ENCODE assay signal across 32 mouse cellular contexts in the genomic region with DNA sequence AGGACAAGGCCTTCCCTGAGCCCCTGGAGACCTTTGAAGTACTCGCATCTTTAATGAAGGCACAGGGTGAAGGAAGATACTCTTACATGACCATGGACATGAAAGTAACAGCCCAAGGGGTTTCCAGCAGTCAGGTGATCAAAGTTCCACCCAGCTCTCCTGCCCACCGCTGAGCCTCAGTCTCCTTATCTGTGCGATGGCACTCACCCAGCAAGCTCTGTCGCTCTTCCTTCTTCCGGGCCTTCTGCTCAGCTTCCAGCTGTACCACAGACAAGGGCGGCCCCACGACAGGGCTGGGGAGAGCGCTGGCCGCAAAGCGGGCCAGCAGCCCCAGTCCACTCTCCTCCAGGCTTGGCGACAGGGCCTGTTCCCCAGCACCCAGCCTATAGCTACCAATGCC. TPM values are rescaled to one million over a fixed set of nuclear protein-coding genes. Genes with fewer than 3 reads are reported as not detected.
DNase-seq lines count a peak whose midpoint lies in the region; ATAC-seq and TF ChIP-seq lines count a peak whose summit lies in the region.
"Had no signal": no experiment of that assay in that cellular context is flagged by ENCODE, and none has a peak within 500 bp of the region (broad histone marks: within the 10 kb centered on the region; RNA-seq: fewer than 3 reads in every experiment).

No protein-coding gene starts in this region.

- H3K27ac ChIP-seq in cerebellum, adult 2 months (ENCODE audit: insufficient read depth, low read length) = no peak overlapping the region
- H3K27ac ChIP-seq in layer of hippocampus, adult 2 months = peak overlapping the region; percentile 18; the same call in 1 of the 2 replicates
- peak overlapping the region; percentile 8; the same call in 1 of the 2 replicates for H3K27ac ChIP-seq in midbrain, embryonic 14.5 days (replicated peaks; ENCODE audit: low read depth, low read length)
- H3K27ac ChIP-seq in midbrain, embryonic 10.5 days (replicated peaks) = no peak overlapping the region
- H3K27ac ChIP-seq: forebrain, embryonic 12.5 days; heart, embryonic 10.5 days; heart, embryonic 15.5 days; hindbrain, embryonic 14.5 days; left cerebral cortex, adult 2 months; limb, embryonic 13.5 days; liver, embryonic 15.5 days; macrophage; stomach, postnatal 0 days had no signal

- TF ChIP-seq CTCF in cerebellum, adult 2 months (IDR thresholded peaks at IDR 0.05; ENCODE audit: borderline replicate concordance, insufficient read depth, low read depth, low read length) = no peak
- no peak for TF ChIP-seq CTCF in layer of hippocampus, adult 2 months (conservative IDR thresholded peaks at IDR 0.05)

- ATAC-seq in midbrain, embryonic 14.5 days (ENCODE audit: low FRiP score, low TSS enrichment) = no peak
- ATAC-seq: inflammation-experienced regulatory T-cells, adult 6 months had no signal

- H3K4me2 ChIP-seq in midbrain, embryonic 14.5 days (ENCODE audit: low read length) = no peak overlapping the region
- H3K4me2 ChIP-seq: forebrain, embryonic 12.5 days; heart, embryonic 15.5 days; hindbrain, embryonic 14.5 days; limb, embryonic 13.5 days; liver, embryonic 15.5 days had no signal

- DNase-seq in cerebellum, adult 9-11 months = peak; percentile 5
- no peak for DNase-seq in cerebellum, adult 2 months
- DNase-seq in layer of hippocampus, adult 2 months (ENCODE audit: low spot score in 2 of 2) = no peak
- no peak for DNase-seq in layer of hippocampus, postnatal 14 days (ENCODE audit: low spot score in 2 of 2)
- no peak for DNase-seq in midbrain, embryonic 14.5 days
- no peak for DNase-seq in midbrain, embryonic 10.5 days (ENCODE audit: low spot score)
- DNase-seq in spleen, postnatal 4 days (ENCODE audit: low spot score in 2 of 2) = no peak
- no peak for DNase-seq in lung, postnatal 14 days
- DNase-seq: adrenal gland, postnatal 14 days; cerebellum, adult 11-12 months; cerebellum, postnatal 14 days; gastrocnemius, postnatal 25 days; heart, adult 11 months; kidney, adult 11 months; kidney, postnatal 14 days; right cerebral cortex, adult 18-20 months; spleen, adult 18-20 months; thymus, adult 18-20 months; thymus, postnatal 25 days had no signal

- no peak overlapping the region for H3K9ac ChIP-seq in midbrain, embryonic 14.5 days (replicated peaks; ENCODE audit: low read length)
- H3K9ac ChIP-seq: forebrain, embryonic 12.5 days; heart, embryonic 15.5 days; hindbrain, embryonic 14.5 days; limb, embryonic 13.5 days; liver, embryonic 15.5 days had no signal

- H3K4me3 ChIP-seq in cerebellum, adult 2 months (replicated peaks; ENCODE audit: insufficient read depth, low read depth, low read length) = no peak overlapping the region
- H3K4me3 ChIP-seq in layer of hippocampus, adult 2 months = no peak overlapping the region
- no peak overlapping the region for H3K4me3 ChIP-seq in midbrain, embryonic 14.5 days (replicated peaks; ENCODE audit: low read depth, low read length)
- no peak overlapping the region for H3K4me3 ChIP-seq in midbrain, embryonic 10.5 days
- H3K4me3 ChIP-seq: erythroblast, embryonic 14.5 days; forebrain, embryonic 12.5 days; heart, embryonic 10.5 days; heart, embryonic 15.5 days; left cerebral cortex, adult 2 months; limb, embryonic 13.5 days; liver, embryonic 15.5 days had no signal

- no peaks in the 10 kb centered on the region for H3K27me3 ChIP-seq in cerebellum, adult 2 months (ENCODE audit: control insufficient read depth, insufficient read depth, low read length)
- no peaks in the 10 kb centered on the region for H3K27me3 ChIP-seq in midbrain, embryonic 14.5 days (ENCODE audit: control insufficient read depth, insufficient read depth, low read length)
- no peaks in the 10 kb centered on the region for H3K27me3 ChIP-seq in midbrain, embryonic 10.5 days (ENCODE audit: low read depth, poor library complexity, severe bottlenecking)
- H3K27me3 ChIP-seq: CH12.LX; forebrain, embryonic 12.5 days; heart, embryonic 15.5 days; limb, embryonic 13.5 days; liver, embryonic 15.5 days had no signal

- H3K9me3 ChIP-seq in midbrain, embryonic 14.5 days (ENCODE audit: control insufficient read depth, low read length) = no peaks in the 10 kb centered on the region
- no peaks in the 10 kb centered on the region for H3K9me3 ChIP-seq in midbrain, embryonic 10.5 days (replicated peaks)
- H3K9me3 ChIP-seq: forebrain, embryonic 12.5 days; G1E; heart, embryonic 10.5 days; heart, embryonic 15.5 days; limb, embryonic 13.5 days; liver, embryonic 15.5 days had no signal

- no peaks in the 10 kb centered on the region; the same call in 1 of the 2 replicates for H3K4me1 ChIP-seq in cerebellum, adult 2 months (ENCODE audit: control insufficient read depth, insufficient read depth, low read length)
- H3K4me1 ChIP-seq in midbrain, embryonic 14.5 days (ENCODE audit: control insufficient read depth, insufficient read depth, low read length) = no peaks in the 10 kb centered on the region
- H3K4me1 ChIP-seq in midbrain, embryonic 10.5 days = 0 out of 2 replicates have a peak, but pooled peaks cover 3% of the 10 kb centered on the region
- H3K4me1 ChIP-seq: forebrain, embryonic 12.5 days; heart, embryonic 15.5 days; limb, embryonic 13.5 days; liver, embryonic 15.5 days had no signal

- peaks cover 92% of the 10 kb centered on the region for H3K36me3 ChIP-seq in midbrain, embryonic 14.5 days (ENCODE audit: control insufficient read depth, insufficient read depth, low read length)
- peaks cover 97% of the 10 kb centered on the region for H3K36me3 ChIP-seq in midbrain, embryonic 10.5 days

- no peak for TF ChIP-seq POLR2A in cerebellum, adult 2 months (IDR thresholded peaks at IDR 0.05; ENCODE audit: borderline replicate concordance, insufficient read depth, low read length)

- WGBS in cerebellum, adult 2 months = 71% methylated on average over 11 of the region's 11 CpGs
- 90% methylated on average over 11 of the region's 11 CpGs for WGBS in midbrain, embryonic 14.5 days
- WGBS in midbrain, embryonic 10.5 days = 92% methylated on average over 11 of the region's 11 CpGs

RNA-seq across cellular contexts. Expression of a gene that starts 57.9 kb away (rescaled TPM):
- 62.3 and 80.7 TPM in 2 replicates for polyA plus RNA-seq in cerebellum, adult 2 months (2012; rRNA removed)
- total RNA-seq in layer of hippocampus, adult 2 months (2021) = 10 to 100 TPM; 54.0 to 57.7 TPM
- 10 to 100 TPM; 68.0 to 83.3 TPM for total RNA-seq in layer of hippocampus, postnatal 14 days (2021)
- polyA plus RNA-seq in midbrain, embryonic 14.5 days (2014; fragmentation: Nextera tagmentation; extraction: Ambion mirVana) = 78.0 and 82.6 TPM in 2 replicates
- polyA plus RNA-seq in midbrain, embryonic 10.5 days (2016; fragmentation: Nextera tagmentation; extraction: Ambion mirVana) = 22.8 and 32.6 TPM in 2 replicates
- total RNA-seq: CH12.LX had no signal
- polyA plus RNA-seq: erythroblast, embryonic 14.5 days; G1E; macrophage had no signal

Comparison
In these comparisons a context has a peak if more than half of its experiments do, and no peak if none do; other contexts are left out.
1. H3K27ac ChIP-seq: peak in layer of hippocampus, adult 2 months (single experiment) and midbrain, embryonic 14.5 days (single experiment); none in cerebellum, adult 2 months (single experiment) and midbrain, embryonic 10.5 days (single experiment).